Mouse (Mus musculus) CD8-positive naive resting alpha-beta T cell, adult 2 months (primary cell): ENCODE measurements around the gene Olfr104-ps.

ENCODE experiments used
- DNase-seq, 2 experiments: peaks; one replicate each; pipeline ENCODE4 v3.0.0; 2022; ENCODE audit warnings: low read depth in 2 of 2, low spot score in 2 of 2

Gene Olfr104-ps

GRCm38 (mm10) chr17:37359282-37359681, at the start of gene Olfr104-ps:
Olfr104-ps (plus strand) TSS chr17:37359582.
- DNase-seq: no peak

- no peak for DNase-seq
Observed at GRCm38 (mm10) chr17:37310146-37310699, 49.2 kb upstream of the Olfr104-ps start.

GRCm38 (mm10) chr17:37316954-37317353, 42.4 kb upstream of the Olfr104-ps start, which contains the start of gene Olfr102:
Olfr102 (minus strand) TSS chr17:37317054.
- no peak for DNase-seq

GRCm38 (mm10) chr17:37339598-37339997, 19.8 kb upstream of the Olfr104-ps start, which contains the start of gene Olfr103:
Olfr103 (minus strand) TSS chr17:37339698.
- no peak for DNase-seq

GRCm38 (mm10) chr17:37378733-37379132, 19.4 kb downstream of the Olfr104-ps start, which contains the start of gene Olfr105-ps:
Olfr105-ps (plus strand) TSS chr17:37379033.
- DNase-seq: no peak

GRCm38 (mm10) chr17:37390093-37390492, 30.7 kb downstream of the Olfr104-ps start, which contains the start of gene Olfr106-ps:
Olfr106-ps (plus strand) TSS chr17:37390393.
- DNase-seq: no peak

GRCm38 (mm10) chr17:37398926-37399325, 39.5 kb downstream of the Olfr104-ps start, which contains the start of gene Olfr107:
Olfr107 (plus strand) TSS chr17:37399226.
- no peak for DNase-seq

- DNase-seq: no peak
Observed at GRCm38 (mm10) chr17:37413380-37413779, 54.0 kb downstream of the Olfr104-ps start.
